Mouse (Mus musculus) midbrain, embryonic 10.5 days (tissue): ENCODE data around the gene Fanci. TPM values are rescaled to one million over a fixed set of nuclear protein-coding genes. Genes with fewer than 3 reads are reported as not detected.
A peak's percentile ranks its signal among the peaks of the same experiment; 100 is the strongest.

ENCODE experiments used
- DNase-seq: peaks from one replicate; pipeline ENCODE4 v3.0.0-alpha.2; 2017; ENCODE audit warnings: low spot score
- H3K27ac ChIP-seq: fragments of 300-500 bp; sonication (generic); replicated peaks from 2 replicates; pipeline ENCODE4 v1.5.1; 2016; ENCODE audit warnings: mild to moderate bottlenecking
- H3K27me3 ChIP-seq: fragments of 300-500 bp; sonication (generic); 2 replicates; pipeline ENCODE4 v1.6.1; 2016; ENCODE audit warnings: low read depth, mild to moderate bottlenecking; ENCODE audit not compliant: poor library complexity, severe bottlenecking
- H3K36me3 ChIP-seq: fragments of 300-500 bp; sonication (generic); 2 replicates; pipeline ENCODE4 v1.6.1; 2016; ENCODE audit warnings: mild to moderate bottlenecking, moderate library complexity
- H3K4me1 ChIP-seq: fragments of 300-500 bp; sonication (generic); 2 replicates; pipeline ENCODE4 v1.6.1; 2016
- H3K4me3 ChIP-seq: fragments of 300-500 bp; sonication (generic); 2 replicates; pipeline ENCODE4 v1.5.1; 2016; ENCODE audit warnings: mild to moderate bottlenecking, moderate library complexity
- H3K9me3 ChIP-seq: fragments of 300-500 bp; sonication (generic); replicated peaks from 2 replicates; pipeline ENCODE4 v1.6.1; 2016; ENCODE audit warnings: mild to moderate bottlenecking
- WGBS: fragments of 180-500 bp; shearing (Covaris S2); methylation state at CpG from one replicate; pipeline ENCODE4 v1.1.7; 2016; 5-methylcytosine and 5-hydroxymethylcytosine counted together
- polyA plus RNA-seq: library from polyadenylated mRNA; unstranded; fragments of >200 nt; fragmentation: Nextera tagmentation; extraction: Ambion mirVana; gene quantifications from 2 replicates; pipeline ENCODE4 v1.2.1, GENCODE M21; 2016

Gene Fanci
- polyA plus RNA-seq, 1 experiment from 2014 or later: 22.6 TPM

DNA sequence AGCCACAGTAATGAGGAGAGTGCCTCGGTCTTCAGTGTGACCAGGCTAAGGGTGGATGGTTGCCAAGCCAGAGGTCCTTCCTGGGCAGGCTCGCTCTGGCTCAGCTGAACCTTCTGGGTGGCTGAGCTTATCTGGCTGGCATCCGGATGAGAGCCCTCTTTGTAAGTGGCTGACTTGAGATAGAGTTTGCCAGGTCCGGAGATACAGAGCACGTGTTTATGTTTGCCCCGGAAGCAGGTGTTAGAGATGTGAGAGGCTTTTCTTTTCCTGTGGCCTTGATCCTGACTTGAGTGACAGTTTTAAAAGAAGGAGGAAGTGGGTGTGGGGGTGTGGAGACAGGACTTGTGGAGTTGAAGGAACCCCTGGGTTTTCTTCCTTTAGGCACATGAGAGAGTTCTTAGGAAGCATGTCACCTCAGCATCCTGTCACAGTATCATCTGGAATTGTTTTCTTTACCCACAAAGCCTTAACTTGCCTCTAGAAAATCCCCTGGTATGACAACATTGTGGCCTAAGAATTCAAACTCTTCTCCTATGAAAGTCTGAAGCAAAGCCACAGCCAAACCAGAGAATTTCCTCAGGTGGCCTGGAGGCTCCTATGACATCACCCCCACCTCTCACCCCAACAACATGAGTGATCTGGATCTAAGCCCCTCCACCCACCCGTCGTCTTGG lies 28.2 kb upstream of the Fanci start:
- Histone ChIP-seq H3K9me3 (no peaks in the 10 kb centered on the region), H3K36me3 (peaks cover 49% of the 10 kb centered on the region), H3K27me3 (no peaks in the 10 kb centered on the region), H3K4me1 (peaks cover 11% of the 10 kb centered on the region; the same call in 1 of the 2 replicates), H3K4me3 (no peak overlapping the region), H3K27ac (no peak overlapping the region)
- WGBS: 86% methylated on average over 8 of the region's 8 CpGs
- no peak for DNase-seq

DNA sequence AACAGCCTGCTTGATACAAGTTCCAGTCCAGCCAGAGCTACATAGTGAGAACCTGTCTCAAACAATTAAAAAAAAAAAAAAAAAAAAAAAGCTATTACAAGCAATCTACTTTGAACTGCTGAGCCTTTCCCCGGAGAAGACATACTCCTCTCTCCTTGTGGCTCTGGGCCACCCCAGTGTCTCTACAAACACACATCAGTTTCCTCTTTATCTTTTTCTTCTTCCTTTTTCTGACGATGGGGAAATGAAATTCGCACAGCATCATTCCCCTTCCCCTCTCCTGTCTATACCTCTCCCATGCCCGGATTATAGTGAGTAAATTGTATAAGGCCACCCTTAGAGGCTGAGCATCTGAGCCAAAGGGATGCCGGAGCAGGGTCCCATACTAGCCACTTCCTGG lies 23.1 kb upstream of the Fanci start:
- Histone ChIP-seq H3K9me3 (no peaks in the 10 kb centered on the region), H3K27ac (no peak overlapping the region), H3K4me3 (no peak overlapping the region), H3K27me3 (no peaks in the 10 kb centered on the region), H3K36me3 (peaks cover 11% of the 10 kb centered on the region; the same call in 1 of the 2 replicates), H3K4me1 (0 out of 2 replicates have a peak, but pooled peaks cover 3% of the 10 kb centered on the region)
- no peak for DNase-seq
- WGBS: 86% methylated on average over 5 of the region's 5 CpGs

DNA sequence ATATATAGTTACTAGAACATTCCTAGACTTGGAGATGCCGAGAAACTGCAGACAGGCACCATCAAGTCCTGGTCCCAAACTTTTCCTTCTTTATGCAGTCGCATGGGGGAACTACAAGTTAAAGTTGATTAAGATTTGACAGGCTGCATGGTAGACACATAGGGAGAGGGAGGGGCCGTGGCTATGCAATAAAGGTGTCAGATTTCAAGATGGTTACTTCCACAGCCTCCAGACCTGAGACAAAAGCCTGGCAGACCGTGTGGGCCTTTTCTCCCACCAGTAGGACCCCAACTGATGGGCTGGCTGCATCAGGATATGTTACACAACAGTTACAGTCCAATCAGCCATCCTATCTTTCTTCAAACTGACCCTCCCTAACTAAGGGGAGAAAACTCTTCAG lies 22.3 kb upstream of the Fanci start:
- Histone ChIP-seq H3K27me3 (no peaks in the 10 kb centered on the region), H3K4me1 (0 out of 2 replicates have a peak, but pooled peaks cover 3% of the 10 kb centered on the region), H3K27ac (no peak overlapping the region), H3K36me3 (peaks cover 11% of the 10 kb centered on the region; the same call in 1 of the 2 replicates), H3K4me3 (no peak overlapping the region), H3K9me3 (no peaks in the 10 kb centered on the region)
- no peak for DNase-seq
- WGBS: 48% methylated on average over 4 of the region's 4 CpGs

DNA sequence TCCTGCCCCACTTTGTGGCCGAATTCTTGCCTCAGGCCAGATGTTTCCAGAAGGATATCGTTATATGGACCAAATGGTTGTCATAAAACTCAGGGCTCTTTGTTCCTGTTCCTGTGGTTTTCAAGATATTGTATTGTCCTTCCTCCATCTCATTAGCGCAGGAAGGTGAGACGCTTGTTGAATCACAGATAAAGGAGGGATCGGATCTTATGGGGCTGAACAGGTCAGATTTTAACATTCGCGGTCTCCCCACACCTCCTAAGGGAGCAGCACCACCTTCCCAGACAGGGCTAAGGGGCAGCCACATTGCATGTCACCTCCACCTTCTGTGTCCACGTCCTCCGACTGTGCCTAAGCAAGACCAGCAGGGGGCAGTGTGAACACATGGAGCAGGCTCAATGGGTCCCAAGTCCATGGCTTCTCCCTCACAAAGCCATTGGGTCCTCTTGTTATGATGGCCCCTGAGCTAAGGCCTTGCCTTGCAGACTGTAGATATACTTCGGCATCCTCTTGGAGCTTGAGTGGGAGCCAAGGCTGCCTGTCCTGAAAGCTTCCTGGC lies 20.3 kb upstream of the Fanci start:
- H3K9me3 ChIP-seq: no peaks in the 10 kb centered on the region
- WGBS: 49% methylated on average over 10 of the region's 10 CpGs
- no peak overlapping the region for H3K4me3 ChIP-seq
- no peaks in the 10 kb centered on the region for H3K36me3 ChIP-seq
- peak; percentile 77 for DNase-seq
- H3K4me1 ChIP-seq: peaks cover 6% of the 10 kb centered on the region; the same call in 1 of the 2 replicates
- H3K27me3 ChIP-seq: no peaks in the 10 kb centered on the region
- H3K27ac ChIP-seq: no peak overlapping the region

DNA sequence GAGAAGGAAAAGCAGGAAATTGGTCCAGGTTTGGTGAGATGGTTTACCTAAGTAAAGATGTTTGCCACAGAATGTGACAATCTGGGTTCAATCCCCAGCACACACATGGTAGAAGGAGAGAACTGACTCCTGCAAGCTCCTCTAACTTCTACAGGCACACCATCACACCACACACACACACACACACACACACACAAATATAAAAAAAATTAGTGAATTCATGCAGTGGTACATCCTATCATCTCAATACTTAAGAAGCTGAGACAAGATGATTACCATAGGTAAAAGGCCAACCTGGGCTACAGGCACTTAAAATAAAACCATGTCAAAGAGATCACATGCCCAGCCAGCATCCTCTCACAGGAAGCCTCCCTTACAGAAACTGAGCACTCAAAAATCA lies 17.7 kb upstream of the Fanci start:
- Histone ChIP-seq H3K4me1 (peaks cover 6% of the 10 kb centered on the region; the same call in 1 of the 2 replicates), H3K4me3 (no peak overlapping the region), H3K9me3 (no peaks in the 10 kb centered on the region), H3K27me3 (no peaks in the 10 kb centered on the region), H3K36me3 (no peaks in the 10 kb centered on the region), H3K27ac (no peak overlapping the region)
- no peak for DNase-seq

DNA sequence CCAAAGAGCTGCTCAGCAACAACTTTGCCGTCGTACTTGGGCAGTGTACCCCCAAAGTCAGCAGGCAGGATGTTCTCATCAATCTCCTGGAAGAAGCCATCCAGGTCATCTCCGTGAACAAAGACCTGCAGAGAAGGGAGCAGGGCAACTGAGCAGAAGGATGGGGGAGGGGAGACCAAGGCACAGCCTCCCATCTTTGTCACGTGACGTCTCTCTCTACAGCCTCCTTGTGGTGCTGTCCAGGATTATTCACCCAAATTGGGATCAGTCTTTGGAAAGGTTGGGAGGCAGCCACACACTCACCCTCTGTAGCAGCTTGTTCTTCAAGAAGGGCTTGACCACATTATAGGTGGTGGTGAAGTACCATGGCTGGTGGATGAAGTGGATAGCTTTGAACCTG lies 16.1 kb upstream of the Fanci start:
- Histone ChIP-seq H3K9me3 (no peaks in the 10 kb centered on the region), H3K4me1 (peaks cover 3% of the 10 kb centered on the region; the same call in 1 of the 2 replicates), H3K27me3 (no peaks in the 10 kb centered on the region), H3K27ac (no peak overlapping the region), H3K4me3 (no peak overlapping the region), H3K36me3 (no peaks in the 10 kb centered on the region)
- DNase-seq: no peak
- WGBS: 74% methylated on average over 5 of the region's 5 CpGs

DNA sequence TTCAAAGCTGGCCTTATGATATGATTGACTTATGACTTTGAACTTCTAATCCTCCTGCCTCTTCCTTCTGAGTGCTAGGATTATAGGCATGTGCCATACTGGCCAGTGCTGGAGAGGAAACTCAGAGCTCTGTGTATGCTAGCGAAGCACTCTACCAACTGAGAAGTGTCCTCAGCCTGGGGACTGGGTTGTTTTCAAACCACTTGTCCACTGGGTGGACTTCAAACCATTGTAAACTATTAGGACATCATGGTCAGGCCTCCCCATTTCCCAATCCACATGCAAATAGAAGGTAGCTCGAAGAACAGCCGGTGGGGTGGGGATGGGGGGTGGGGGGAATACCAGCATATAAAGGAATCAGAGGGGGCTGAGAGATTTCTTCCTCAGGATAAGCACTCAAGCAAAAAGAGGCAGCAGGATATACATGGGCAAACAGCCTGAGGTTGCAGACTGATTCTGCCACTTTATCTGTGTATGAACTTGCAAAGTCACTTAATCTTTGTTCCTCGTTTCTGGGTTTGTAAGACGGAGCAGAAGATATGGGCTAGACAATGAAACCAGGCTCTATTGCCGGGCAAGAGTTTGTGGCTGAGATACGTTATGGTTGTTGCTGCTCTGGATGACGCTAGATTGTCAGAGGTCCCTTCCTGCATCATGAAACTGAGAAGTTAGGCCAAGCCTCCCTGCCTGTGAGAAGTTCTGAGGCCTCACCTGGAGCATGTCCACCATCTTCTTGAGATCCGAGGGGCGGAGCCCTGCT lies 15.0 kb upstream of the Fanci start:
- H3K4me1 ChIP-seq: peaks cover 3% of the 10 kb centered on the region; the same call in 1 of the 2 replicates
- WGBS: 86% methylated on average over 10 of the region's 10 CpGs

DNA sequence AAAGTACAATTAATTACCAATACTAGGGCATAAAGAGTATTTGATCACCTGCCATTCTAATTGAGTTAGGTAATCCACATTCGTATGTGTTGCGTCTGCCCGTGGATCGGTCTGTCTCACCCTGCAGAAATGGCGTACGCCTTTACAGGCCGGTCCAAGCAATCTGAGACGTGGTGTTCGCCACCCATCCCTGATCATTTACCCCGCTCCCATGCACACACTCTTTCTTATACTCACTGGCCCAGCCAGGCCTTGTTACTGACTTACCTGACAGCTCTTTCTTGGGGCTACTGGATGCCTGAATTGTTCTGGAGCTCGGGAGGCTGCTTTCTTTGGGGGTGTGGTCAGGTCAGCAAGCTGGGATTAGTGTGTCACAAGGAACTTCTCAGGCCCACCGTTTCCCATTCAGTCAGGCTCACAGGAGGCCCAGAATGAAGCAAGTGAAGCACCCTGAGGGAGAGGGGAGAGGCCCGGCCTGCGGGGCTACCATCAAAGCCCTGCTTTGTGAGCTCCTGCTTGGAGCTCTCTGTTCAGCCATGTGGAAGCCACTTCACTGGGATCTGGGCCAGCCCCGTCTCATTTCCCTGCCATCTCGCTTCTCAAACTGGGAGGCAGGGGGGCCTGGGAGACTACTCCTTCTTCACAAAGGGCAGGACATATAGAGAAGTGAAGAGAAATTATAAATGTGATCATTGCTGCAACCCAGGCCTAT lies 5.2 kb upstream of the Fanci start, which contains the start of gene Rlbp1:
Rlbp1 (minus strand) TSS at position 627 of the 712 bp plus-strand sequence.
- Histone ChIP-seq H3K9me3 (no peaks in the 10 kb centered on the region), H3K4me3 (no peak within 1 kb of the TSS), H3K27ac (peak within 1 kb of the TSS; percentile 63; the same call in 1 of the 2 replicates), H3K4me1 (peaks cover 16% of the 10 kb centered on the region), H3K36me3 (no peaks in the 10 kb centered on the region), H3K27me3 (peaks cover 6% of the 10 kb centered on the region; the same call in 1 of the 2 replicates)
- WGBS: 56% methylated on average over 16 of the region's 16 CpGs
- DNase-seq: no peak

More for the DNA sequence above, 15.0 kb upstream of the Fanci start:
- no peaks in the 10 kb centered on the region for H3K27me3 ChIP-seq
- H3K36me3 ChIP-seq: no peaks in the 10 kb centered on the region
- H3K27ac ChIP-seq: no peak overlapping the region
- H3K4me3 ChIP-seq: no peak overlapping the region
- no peak for DNase-seq
- H3K9me3 ChIP-seq: no peaks in the 10 kb centered on the region

DNA sequence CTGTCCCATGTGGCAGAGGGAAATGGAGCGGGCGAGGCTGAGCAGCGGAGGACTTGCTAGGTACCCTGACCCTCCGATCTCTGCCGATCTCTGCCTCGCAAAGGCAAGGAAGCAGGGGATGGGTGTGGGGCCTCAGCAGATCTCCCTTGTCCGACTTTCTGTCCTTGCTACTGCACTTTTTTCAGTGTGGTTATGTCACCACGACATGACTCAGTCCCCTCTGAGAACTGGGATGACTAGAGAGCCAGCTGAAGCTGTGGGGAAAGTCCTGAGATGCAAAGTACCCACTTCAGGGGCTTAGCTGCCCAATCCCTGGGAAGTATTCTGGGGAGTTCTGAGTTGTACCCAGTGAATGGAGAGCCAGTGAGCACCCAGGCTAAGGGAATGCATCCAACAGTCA lies 4.6 kb upstream of the Fanci start:
- no peaks in the 10 kb centered on the region for H3K36me3 ChIP-seq
- no peak for DNase-seq
- peaks cover 6% of the 10 kb centered on the region; the same call in 1 of the 2 replicates for H3K27me3 ChIP-seq
- peaks cover 18% of the 10 kb centered on the region for H3K4me1 ChIP-seq
- no peak overlapping the region for H3K4me3 ChIP-seq
- 66% methylated on average over 8 of the region's 8 CpGs for WGBS
- no peaks in the 10 kb centered on the region for H3K9me3 ChIP-seq
- peak overlapping the region; percentile 63; the same call in 1 of the 2 replicates for H3K27ac ChIP-seq

DNA sequence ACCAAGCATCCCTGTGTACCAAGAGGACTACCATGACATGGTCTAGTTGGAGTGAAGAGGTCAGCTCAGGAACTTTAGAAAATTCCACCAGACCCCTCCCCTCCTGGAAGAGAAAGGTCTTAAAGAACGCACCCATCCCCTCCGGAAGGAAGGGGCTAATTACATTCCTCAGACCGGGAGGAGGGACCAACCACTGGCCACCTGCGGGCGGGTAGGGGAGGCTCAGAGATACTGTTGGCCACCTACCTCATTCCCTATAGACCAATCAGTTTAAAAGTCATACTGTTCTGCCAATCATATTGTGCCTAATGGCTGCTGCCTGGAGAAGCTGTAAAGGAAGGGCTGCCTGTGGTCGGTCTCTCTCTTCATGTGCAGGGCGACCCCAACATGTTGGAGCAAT lies 3.7 kb upstream of the Fanci start:
- Histone ChIP-seq H3K27me3 (peaks cover 6% of the 10 kb centered on the region; the same call in 1 of the 2 replicates), H3K4me3 (no peak overlapping the region), H3K27ac (no peak overlapping the region), H3K36me3 (no peaks in the 10 kb centered on the region), H3K4me1 (peaks cover 26% of the 10 kb centered on the region), H3K9me3 (no peaks in the 10 kb centered on the region)
- no peak for DNase-seq
- WGBS: 58% methylated on average over 7 of the region's 7 CpGs

DNA sequence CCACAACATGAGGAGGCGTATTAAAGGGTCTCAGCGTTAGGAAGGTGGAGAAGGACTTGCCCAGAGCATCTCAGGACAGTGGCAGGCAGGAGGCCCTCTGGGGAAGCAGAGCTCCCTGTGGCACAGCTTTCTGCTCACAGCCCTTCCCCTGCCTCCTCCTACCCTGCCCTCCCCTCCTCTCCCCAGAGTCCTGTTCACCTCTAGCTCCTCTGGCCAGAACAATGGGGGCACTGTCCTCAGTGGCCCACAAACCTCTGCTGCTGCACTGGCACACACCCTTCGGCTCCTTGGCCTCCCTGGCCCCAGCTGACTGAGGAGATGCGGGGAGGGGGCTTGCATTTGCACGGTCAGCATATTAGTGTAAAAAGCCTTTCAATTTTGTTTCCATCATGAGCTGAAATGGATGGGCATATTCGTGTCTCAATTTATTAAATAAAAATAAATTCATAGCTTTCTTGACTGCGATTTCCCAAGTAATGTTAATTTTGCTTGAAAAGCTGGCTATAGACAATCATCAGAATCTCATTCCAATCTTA lies 3.0 kb upstream of the Fanci start:
- no peak overlapping the region for H3K4me3 ChIP-seq
- H3K27me3 ChIP-seq: peaks cover 6% of the 10 kb centered on the region; the same call in 1 of the 2 replicates
- peaks cover 30% of the 10 kb centered on the region for H3K4me1 ChIP-seq
- no peak overlapping the region; the same call in 1 of the 2 replicates for H3K27ac ChIP-seq
- H3K36me3 ChIP-seq: no peaks in the 10 kb centered on the region
- WGBS: 79% methylated on average over 7 of the region's 7 CpGs
- no peaks in the 10 kb centered on the region for H3K9me3 ChIP-seq
- no peak for DNase-seq

DNA sequence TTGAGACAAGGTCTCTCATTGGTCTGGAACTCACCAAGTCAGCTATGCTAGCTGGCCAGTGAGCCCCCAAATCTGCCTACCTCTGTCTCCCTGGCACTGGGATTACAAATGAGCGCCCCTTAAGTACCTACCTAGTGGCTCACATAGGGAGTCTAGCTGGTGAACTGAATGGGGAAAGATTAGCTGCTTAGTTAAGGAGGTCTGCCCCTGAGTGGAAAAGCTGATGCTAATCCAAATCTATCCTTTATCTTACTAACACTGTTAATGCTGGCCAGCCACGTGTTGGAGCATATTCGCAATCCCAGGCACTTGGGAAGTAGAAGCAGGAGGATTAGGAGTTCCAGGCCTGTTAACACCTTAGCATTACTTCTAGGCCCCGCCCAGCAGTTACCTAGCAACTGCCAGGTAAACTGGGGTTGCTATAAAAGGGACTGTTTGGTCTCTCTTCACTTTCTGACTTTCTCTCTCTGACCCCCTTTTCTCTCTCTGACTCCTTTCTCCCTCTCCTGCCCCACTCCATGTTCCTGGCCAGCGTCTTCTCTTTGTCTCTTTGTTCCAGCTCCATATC lies 1.5 kb upstream of the Fanci start:
- H3K27ac ChIP-seq: no peak overlapping the region
- peaks cover 33% of the 10 kb centered on the region for H3K4me1 ChIP-seq
- no peaks in the 10 kb centered on the region for H3K36me3 ChIP-seq
- H3K9me3 ChIP-seq: no peaks in the 10 kb centered on the region
- H3K4me3 ChIP-seq: no peak overlapping the region
- 58% methylated on average over 5 of the region's 5 CpGs for WGBS
- peaks cover 6% of the 10 kb centered on the region; the same call in 1 of the 2 replicates for H3K27me3 ChIP-seq
- no peak for DNase-seq
